Mouse (Mus musculus): ENCODE results near the gene Mbd3.

DNA sequence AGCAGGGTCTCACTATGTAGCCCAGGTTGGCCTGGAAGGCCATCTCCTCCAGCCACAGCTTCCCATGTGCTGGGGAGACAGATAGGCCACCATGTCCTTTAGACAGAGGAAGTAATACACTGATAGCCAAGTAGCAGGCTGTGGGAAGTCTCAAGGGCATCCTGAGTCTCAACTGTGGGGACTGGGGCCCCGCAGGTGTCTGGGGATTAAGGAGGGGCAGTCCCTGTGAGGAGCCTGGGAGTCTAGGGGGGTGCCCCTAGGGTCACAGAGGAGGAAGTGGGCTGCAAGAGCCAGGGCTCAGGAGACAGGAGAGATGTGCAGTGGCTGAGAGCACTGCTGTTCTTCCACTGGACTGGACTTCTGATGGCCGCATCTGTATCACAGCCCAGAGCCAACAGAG is 43.6 kb upstream of the Mbd3 start:
- TF ChIP-seq RCOR1 (conservative IDR thresholded peaks at IDR 0.05; ENCODE audit: low read depth, low read length): peak; percentile 89; the same call in 1 of the 2 replicates
- peak; percentile 49; the same call in 1 of the 2 replicates for TF ChIP-seq POLR2A (IDR thresholded peaks at IDR 0.05; ENCODE audit: low read depth, low read length)
- TF ChIP-seq CTCF (conservative IDR thresholded peaks at IDR 0.05 in 1 of 2, IDR thresholded peaks at IDR 0.05 in 1 of 2; ENCODE audit: low read depth in 2 of 2, low read length in 2 of 2): no peak
